Mouse (Mus musculus): ENCODE measurements at regions not wholly inside any gene's neighbourhood (a gene's known extent, or its start where the extent isn't known, plus 50 kb on each side); places are given as distances from the start of the nearest gene placed in this dataset.
"Not testable (repeated sequence)": the region's sequence is repeated elsewhere in the genome, so short reads cannot be mapped to it uniquely, and the experiment has no call there.

GRCm38 (mm10) chr6:47679946-47680345 is 84.8 kb upstream of the Ezh2 start:
- H3K4me1 ChIP-seq (ENCODE audit: control insufficient read depth, insufficient read depth, low read length); H3K27ac ChIP-seq (ENCODE audit: insufficient read depth, low read length); H3K4me3 ChIP-seq (ENCODE audit: insufficient read depth, low read length): not testable (repeated sequence)

- peak overlapping the region; percentile 39 for H3K4me3 ChIP-seq (ENCODE audit: insufficient read depth, low read length)
- not testable (repeated sequence) for H3K4me1 ChIP-seq (ENCODE audit: control insufficient read depth, insufficient read depth, low read length); H3K27ac ChIP-seq (ENCODE audit: insufficient read depth, low read length)
Observed at GRCm38 (mm10) chr6:47672741-47673140, 77.6 kb upstream of the Ezh2 start.

- H3K27ac ChIP-seq (ENCODE audit: insufficient read depth, low read length); H3K4me1 ChIP-seq (ENCODE audit: control insufficient read depth, insufficient read depth, low read length); H3K4me3 ChIP-seq (ENCODE audit: insufficient read depth, low read length): not testable (repeated sequence)
Observed at GRCm38 (mm10) chr6:47652880-47653279, 57.7 kb upstream of the Ezh2 start.

GRCm38 (mm10) chr6:47651385-47651718 is 56.2 kb upstream of the Ezh2 start:
- H3K27ac ChIP-seq (ENCODE audit: insufficient read depth, low read length); H3K4me1 ChIP-seq (ENCODE audit: control insufficient read depth, insufficient read depth, low read length): not testable (repeated sequence)
- peak overlapping the region; percentile 70 for H3K4me3 ChIP-seq (ENCODE audit: insufficient read depth, low read length)

- peak overlapping the region; percentile 13; the same call in 1 of the 2 replicates for H3K27ac ChIP-seq (ENCODE audit: insufficient read depth, low read length)
- no peaks in the 10 kb centered on the region for H3K4me1 ChIP-seq (ENCODE audit: control insufficient read depth, insufficient read depth, low read length)
- peak overlapping the region; percentile 70 for H3K4me3 ChIP-seq (ENCODE audit: insufficient read depth, low read length)
- TF ChIP-seq CTCF (IDR thresholded peaks at IDR 0.05; ENCODE audit: extremely low read depth, insufficient read depth, low read length) (peak; percentile 52), POLR2A (IDR thresholded peaks at IDR 0.05; ENCODE audit: extremely low read depth, insufficient read depth, low read length) (peak; percentile 25; the same call in 1 of the 2 replicates)
Observed at GRCm38 (mm10) chr6:47650463-47651384, 55.6 kb upstream of the Ezh2 start.

- TF ChIP-seq POLR2A (IDR thresholded peaks at IDR 0.05; ENCODE audit: extremely low read depth, insufficient read depth, low read length) (no peak), CTCF (IDR thresholded peaks at IDR 0.05; ENCODE audit: extremely low read depth, insufficient read depth, low read length) (no peak)
- H3K27ac ChIP-seq (ENCODE audit: insufficient read depth, low read length) = no peak overlapping the region
- H3K4me1 ChIP-seq (ENCODE audit: control insufficient read depth, insufficient read depth, low read length) = no peaks in the 10 kb centered on the region
- H3K4me3 ChIP-seq (ENCODE audit: insufficient read depth, low read length) = no peak overlapping the region
Observed at GRCm38 (mm10) chr6:47649961-47650360, 54.8 kb upstream of the Ezh2 start.

- TF ChIP-seq POLR2A (IDR thresholded peaks at IDR 0.05; ENCODE audit: extremely low read depth, insufficient read depth, low read length) = no peak
Observed at GRCm38 (mm10) chr6:47649451-47649931, 54.4 kb upstream of the Ezh2 start.

GRCm38 (mm10) chr6:47648899-47649298 is 53.8 kb upstream of the Ezh2 start:
- Histone ChIP-seq H3K4me1 (ENCODE audit: control insufficient read depth, insufficient read depth, low read length) (no peaks in the 10 kb centered on the region), H3K4me3 (ENCODE audit: insufficient read depth, low read length) (no peak overlapping the region), H3K27ac (ENCODE audit: insufficient read depth, low read length) (no peak overlapping the region)
- no peak for TF ChIP-seq POLR2A (IDR thresholded peaks at IDR 0.05; ENCODE audit: extremely low read depth, insufficient read depth, low read length)
- no peak for TF ChIP-seq CTCF (IDR thresholded peaks at IDR 0.05; ENCODE audit: extremely low read depth, insufficient read depth, low read length)

More at GRCm38 (mm10) chr6:47649451-47649931, 54.4 kb upstream of the Ezh2 start:
- no peak overlapping the region for H3K4me3 ChIP-seq (ENCODE audit: insufficient read depth, low read length)
- no peak overlapping the region for H3K27ac ChIP-seq (ENCODE audit: insufficient read depth, low read length)
- H3K4me1 ChIP-seq (ENCODE audit: control insufficient read depth, insufficient read depth, low read length) = no peaks in the 10 kb centered on the region

- Histone ChIP-seq H3K4me3 (ENCODE audit: insufficient read depth, low read length) (no peak overlapping the region), H3K4me1 (ENCODE audit: control insufficient read depth, insufficient read depth, low read length) (no peaks in the 10 kb centered on the region), H3K27ac (ENCODE audit: insufficient read depth, low read length) (no peak overlapping the region)
- no peak for TF ChIP-seq POLR2A (IDR thresholded peaks at IDR 0.05; ENCODE audit: extremely low read depth, insufficient read depth, low read length)
- no peak for TF ChIP-seq CTCF (IDR thresholded peaks at IDR 0.05; ENCODE audit: extremely low read depth, insufficient read depth, low read length)
Observed at GRCm38 (mm10) chr6:47648316-47648715, 53.2 kb upstream of the Ezh2 start.

- Histone ChIP-seq H3K4me3 (ENCODE audit: insufficient read depth, low read length) (no peak overlapping the region), H3K27ac (ENCODE audit: insufficient read depth, low read length) (no peak overlapping the region), H3K4me1 (ENCODE audit: control insufficient read depth, insufficient read depth, low read length) (no peaks in the 10 kb centered on the region)
- TF ChIP-seq POLR2A (IDR thresholded peaks at IDR 0.05; ENCODE audit: extremely low read depth, insufficient read depth, low read length) = no peak
- TF ChIP-seq CTCF (IDR thresholded peaks at IDR 0.05; ENCODE audit: extremely low read depth, insufficient read depth, low read length) = no peak
Observed at GRCm38 (mm10) chr6:47647876-47648275, 52.7 kb upstream of the Ezh2 start.
